Mouse (Mus musculus) gastrocnemius, postnatal 14 days (tissue): Measurements from ENCODE around the gene Entr1. TPM values are rescaled to one million over a fixed set of nuclear protein-coding genes. Genes with fewer than 3 reads are reported as not detected.
"Not testable (repeated sequence)": the region's sequence is repeated elsewhere in the genome, so short reads cannot be mapped to it uniquely, and the experiment has no call there.

Experiments
- DNase-seq: peaks from one replicate; pipeline ENCODE4 v3.0.0; 2021; ENCODE audit warnings: mixed read lengths
- intact Hi-C: fragments of 180-260 bp; cut with DNase I; formaldehyde crosslinking; loops from one replicate; pipeline ENCODE4 v1.15.1; 2025; ENCODE audit warnings: low total_unique reads
- total RNA-seq, 2 experiments: library from RNA; stranded (reverse); gene quantifications; 2 replicates each; pipeline ENCODE4 v1.2.3; 2021

Entr1 gene
- total RNA-seq, 2 experiments from 2014 or later, result 24.5 to 24.9 TPM

- intact Hi-C loops, result loop anchor here (5.0 kb wide), 1 partner anchor 51 kb away; no protein-coding TSS in a partner anchor
- no peak for DNase-seq
Measured at GRCm38 (mm10) chr2:26391617-26392016, 2.5 kb upstream of the Entr1 start.

- DNase-seq, result no peak
- intact Hi-C loops, result loop anchor here (5.0 kb wide), 1 partner anchor 51 kb away; no protein-coding TSS in a partner anchor
Measured at GRCm38 (mm10) chr2:26390954-26391353, 1.8 kb upstream of the Entr1 start.

- intact Hi-C loops, result no loop called here
- peak; percentile 33 for DNase-seq
Measured at GRCm38 (mm10) chr2:26388682-26389153, 398 bp downstream of the Entr1 start.

- intact Hi-C loops, result no loop called here
- DNase-seq, result no peak
Measured at GRCm38 (mm10) chr2:26387713-26388112, 1.4 kb downstream of the Entr1 start.

- intact Hi-C loops, DNase-seq: not testable (repeated sequence)
Measured at GRCm38 (mm10) chr2:26380871-26381270, 8.2 kb downstream of the Entr1 start.

- intact Hi-C loops, result no loop called here
- peak; percentile 84 for DNase-seq
Measured at GRCm38 (mm10) chr2:26380131-26380771, 8.9 kb downstream of the Entr1 start, which contains the start of gene Snapc4. Gene Snapc4, minus strand, starts transcription at chr2:26380653.

- no peak for DNase-seq
- intact Hi-C loops, result no loop called here
Measured at GRCm38 (mm10) chr2:26372396-26372795, 16.7 kb downstream of the Entr1 start.

- intact Hi-C loops, result no loop called here
- no peak for DNase-seq
Measured at GRCm38 (mm10) chr2:26368572-26368971, 20.5 kb downstream of the Entr1 start.

GRCm38 (mm10) chr2:26367911-26368310 lies 21.2 kb downstream of the Entr1 start:
- no peak for DNase-seq
- intact Hi-C loops, result no loop called here

- peak; percentile 88 for DNase-seq
- intact Hi-C loops, result no loop called here
Measured at GRCm38 (mm10) chr2:26364738-26365465, 24.2 kb downstream of the Entr1 start.

- DNase-seq, result no peak
- intact Hi-C loops, result no loop called here
Measured at GRCm38 (mm10) chr2:26363481-26363880, 25.6 kb downstream of the Entr1 start.

- DNase-seq, result no peak
- intact Hi-C loops, result no loop called here
Measured at GRCm38 (mm10) chr2:26362991-26363390, 26.1 kb downstream of the Entr1 start.

- intact Hi-C loops, result no loop called here
- DNase-seq, result no peak
Measured at GRCm38 (mm10) chr2:26360772-26361171, 28.3 kb downstream of the Entr1 start, which contains the start of gene Card9. Gene Card9, minus strand, starts transcription at chr2:26360918.

GRCm38 (mm10) chr2:26359983-26360382 lies 29.1 kb downstream of the Entr1 start:
- peak; percentile 60 for DNase-seq
- intact Hi-C loops, result no loop called here

GRCm38 (mm10) chr2:26358667-26359320 lies 30.3 kb downstream of the Entr1 start:
- intact Hi-C loops, result no loop called here
- DNase-seq, result no peak

GRCm38 (mm10) chr2:26357484-26357883 lies 31.6 kb downstream of the Entr1 start:
- DNase-seq, result no peak
- intact Hi-C loops, result no loop called here

GRCm38 (mm10) chr2:26356678-26357077 lies 32.4 kb downstream of the Entr1 start:
- no peak for DNase-seq
- intact Hi-C loops, result no loop called here

- DNase-seq, result no peak
- intact Hi-C loops, result no loop called here
Measured at GRCm38 (mm10) chr2:26356231-26356630, 32.9 kb downstream of the Entr1 start.

- intact Hi-C loops, result no loop called here
- DNase-seq, result no peak
Measured at GRCm38 (mm10) chr2:26354401-26354800, 34.7 kb downstream of the Entr1 start.
